Mouse (Mus musculus) MN1 (cell line): Measurements from ENCODE around the gene Dnajc6.

Source experiments
- DNase-seq: peaks from one replicate; pipeline ENCODE4 v3.0.0-alpha.2; 2016; ENCODE audit warnings: low spot score

Gene Dnajc6

GRCm38 (mm10) chr4:101689645-101690044 lies 193.2 kb downstream of the Dnajc6 start:
- no peak for DNase-seq
